Mouse (Mus musculus): ENCODE data around the gene Tob1.
A peak's percentile ranks its signal among the peaks of the same experiment; 100 is the strongest.

Gene Tob1

DNA sequence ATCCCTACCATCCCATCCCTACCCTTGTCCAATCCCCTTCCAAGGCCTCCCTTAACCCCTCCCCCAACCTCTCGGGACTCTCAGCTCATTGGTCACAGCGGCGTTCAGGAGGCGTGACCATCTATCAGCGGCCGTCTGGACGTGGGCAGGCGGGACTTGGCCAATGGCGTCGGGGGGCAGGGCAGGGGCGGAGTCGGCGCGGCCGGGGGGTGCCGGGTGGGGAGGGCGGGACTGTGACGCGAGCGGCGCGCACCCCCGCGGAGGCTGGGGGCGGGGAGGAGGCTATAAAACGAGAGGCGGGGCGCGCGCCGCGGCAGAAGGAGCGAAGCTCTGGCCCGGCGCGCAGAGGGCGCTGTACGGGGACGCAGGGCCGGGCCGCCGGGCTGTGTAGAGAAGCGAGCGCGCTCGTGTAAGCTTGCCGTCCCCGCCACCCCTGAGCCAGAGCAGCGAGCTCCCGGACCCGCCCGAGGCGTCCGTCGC, at the start of gene Tob1:
TSS of gene Tob1 (plus strand) at position 331 of the 480 bp plus-strand sequence.
- peak; percentile 93 to 96 for DNase-seq

GRCm38 (mm10) chr11:94161867-94162581, 49.2 kb upstream of the Tob1 start:
- no peak for DNase-seq

DNA sequence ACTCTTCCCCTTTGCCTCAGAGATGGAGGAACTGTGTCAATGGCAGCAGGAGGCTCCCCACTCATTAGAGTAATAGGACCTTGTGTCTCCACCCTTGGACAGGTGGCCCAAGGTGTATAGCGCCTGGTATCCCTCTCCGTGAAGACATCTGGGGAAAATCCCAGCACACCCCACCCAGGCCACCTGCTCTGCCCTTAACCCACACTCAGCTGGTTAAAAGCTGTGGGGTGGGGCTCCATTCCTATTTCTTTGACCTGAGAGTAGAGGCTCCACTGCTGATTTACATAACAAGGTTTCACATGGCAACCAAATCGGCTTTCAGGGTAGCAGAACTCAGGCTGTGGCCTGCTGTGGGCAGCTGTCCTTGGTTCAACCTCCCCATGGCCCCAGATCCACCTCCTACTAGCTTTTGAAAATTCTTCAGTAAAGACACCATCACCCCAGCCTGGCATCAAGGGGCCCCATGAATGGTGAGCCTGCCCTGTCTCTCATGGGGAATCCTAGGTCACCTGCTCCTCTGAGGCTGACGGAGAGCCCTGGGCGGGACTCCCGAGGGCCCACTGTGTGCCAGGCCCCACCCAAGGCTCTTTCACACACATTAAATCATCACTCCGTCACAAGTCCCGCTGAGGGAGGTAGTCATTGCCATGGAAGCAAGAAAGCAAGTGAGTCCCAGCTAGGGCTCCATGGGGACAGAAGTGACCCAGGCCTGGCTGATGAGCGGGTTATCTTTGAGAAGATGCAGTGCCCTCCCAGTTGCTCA, 48.1 kb upstream of the Tob1 start:
- no peak for DNase-seq

DNA sequence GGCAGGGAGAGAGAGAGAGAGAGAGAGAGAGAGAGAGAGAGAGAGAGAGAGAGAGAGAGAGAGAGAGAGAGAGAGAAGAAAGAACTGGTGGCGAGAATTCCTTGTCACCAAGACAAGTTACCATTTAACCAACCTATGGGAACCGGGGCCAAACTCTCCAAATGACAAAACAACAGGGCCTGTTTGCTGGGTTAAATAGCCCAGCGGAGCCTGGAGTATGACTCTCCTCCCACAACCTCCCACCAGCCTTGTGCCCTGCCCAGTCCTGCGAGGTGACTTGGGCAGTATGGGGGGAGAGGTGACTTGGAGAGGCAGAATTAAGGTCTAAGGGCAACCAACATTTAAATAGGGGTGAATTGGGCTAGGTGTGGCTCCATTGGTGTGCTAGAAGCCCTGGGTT, 45.5 kb upstream of the Tob1 start:
- DNase-seq, result no peak

DNA sequence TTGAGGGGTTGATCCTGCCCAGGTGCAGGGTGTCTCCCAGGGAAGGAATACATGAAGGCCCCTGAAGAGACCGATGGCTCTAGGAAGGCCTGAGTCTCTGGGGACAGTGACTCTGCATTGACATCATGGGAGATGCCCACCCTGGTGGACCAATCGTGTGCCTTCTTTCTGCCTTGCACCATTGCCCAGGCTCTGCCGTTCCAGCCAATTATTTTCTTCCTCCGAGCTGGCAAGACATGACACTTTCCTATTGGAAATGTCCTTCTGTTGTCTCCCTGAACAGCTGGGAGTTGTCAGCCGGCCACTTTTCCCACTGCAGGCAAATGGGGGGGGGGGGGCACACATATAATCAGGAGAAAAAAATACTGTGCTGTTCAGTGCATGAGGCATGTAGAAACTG, 43.0 kb upstream of the Tob1 start:
- no peak for DNase-seq

- no peak for DNase-seq
Measured at GRCm38 (mm10) chr11:94169596-94169995, 41.7 kb upstream of the Tob1 start.

GRCm38 (mm10) chr11:94171691-94172090, 39.6 kb upstream of the Tob1 start:
- no peak for DNase-seq

GRCm38 (mm10) chr11:94172186-94172585, 39.1 kb upstream of the Tob1 start:
- DNase-seq, result no peak

DNA sequence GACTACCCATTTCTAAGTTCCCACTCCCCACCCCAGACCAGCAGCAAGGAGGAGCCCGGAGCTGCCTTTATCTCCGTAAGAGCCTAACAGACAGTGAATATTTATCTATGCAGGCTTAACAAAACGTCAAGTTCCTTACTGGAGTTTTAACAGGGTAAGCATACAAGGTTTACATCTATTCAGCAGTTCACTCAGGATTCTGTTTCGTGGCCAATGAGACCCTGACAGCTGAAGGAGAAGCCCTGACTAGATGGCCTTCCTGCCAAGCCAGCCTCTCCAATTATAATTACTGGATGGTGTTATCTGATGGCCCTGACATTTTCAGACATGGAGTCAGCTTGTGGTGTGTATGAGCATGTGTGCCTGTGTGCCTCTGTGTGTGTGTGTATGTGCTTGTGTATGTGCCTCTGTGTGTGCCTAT, 37.5 kb upstream of the Tob1 start:
- DNase-seq, result no peak

DNA sequence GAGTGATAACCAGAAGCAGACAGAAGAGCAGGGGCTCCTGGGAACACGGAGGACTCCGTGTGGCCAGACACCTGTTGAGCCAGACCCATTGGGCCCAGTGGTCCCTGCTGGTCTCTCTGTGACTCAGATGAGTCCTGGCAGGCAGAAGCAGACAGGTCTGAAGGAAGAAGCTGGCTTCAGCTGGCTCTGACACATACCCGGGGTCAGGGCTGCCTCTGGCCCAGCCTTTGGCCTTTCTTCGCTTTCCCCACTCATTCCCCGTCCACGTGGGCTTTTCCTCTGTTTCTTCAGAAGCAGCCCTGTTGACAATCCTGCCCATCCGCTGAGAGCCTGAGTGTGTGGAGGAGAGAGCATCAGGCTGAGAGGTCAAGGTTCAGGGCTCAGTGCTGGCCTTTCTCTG, 36.0 kb upstream of the Tob1 start:
- no peak for DNase-seq

GRCm38 (mm10) chr11:94175694-94176093, 35.6 kb upstream of the Tob1 start:
- no peak for DNase-seq

GRCm38 (mm10) chr11:94177841-94178585, 33.2 kb upstream of the Tob1 start:
- DNase-seq, result no peak

DNA sequence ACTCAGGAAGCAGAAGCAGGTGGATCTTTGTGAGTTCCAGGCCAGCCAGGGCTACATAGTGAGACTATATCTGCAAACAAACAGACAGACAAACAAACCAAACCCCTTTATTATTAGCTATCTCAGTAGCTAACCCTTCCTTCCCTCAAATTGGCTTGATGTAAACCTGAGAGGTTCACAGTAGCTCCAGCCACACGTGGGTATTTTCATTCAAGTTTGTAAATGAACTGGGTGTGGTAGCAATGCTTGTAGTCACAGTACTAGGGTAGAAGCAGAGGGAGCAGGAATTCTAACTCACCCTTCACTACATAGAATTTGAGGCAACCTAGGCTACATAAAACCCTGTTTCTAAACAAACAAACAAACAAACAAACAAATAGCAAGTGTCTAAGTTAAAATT, 31.5 kb upstream of the Tob1 start:
- DNase-seq, result no peak

DNA sequence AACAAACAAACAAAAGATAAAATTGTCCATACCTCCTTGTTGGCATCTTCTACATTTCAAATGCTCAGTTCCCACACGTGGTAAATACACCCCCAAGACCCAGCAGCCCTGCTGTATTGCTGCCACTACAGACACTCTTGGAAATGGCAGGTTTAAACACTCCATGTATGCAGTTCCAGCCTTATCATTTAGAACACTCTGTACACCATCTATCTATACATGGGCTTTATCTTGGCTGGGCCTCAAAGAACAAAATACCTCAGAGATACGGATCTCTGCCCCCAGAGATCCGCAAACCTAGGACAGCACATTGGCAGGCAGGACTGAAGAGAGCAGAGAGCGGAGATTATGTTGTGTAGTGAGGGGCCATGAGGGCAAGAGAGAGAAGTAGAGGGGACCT, 31.1 kb upstream of the Tob1 start:
- DNase-seq, result no peak

DNA sequence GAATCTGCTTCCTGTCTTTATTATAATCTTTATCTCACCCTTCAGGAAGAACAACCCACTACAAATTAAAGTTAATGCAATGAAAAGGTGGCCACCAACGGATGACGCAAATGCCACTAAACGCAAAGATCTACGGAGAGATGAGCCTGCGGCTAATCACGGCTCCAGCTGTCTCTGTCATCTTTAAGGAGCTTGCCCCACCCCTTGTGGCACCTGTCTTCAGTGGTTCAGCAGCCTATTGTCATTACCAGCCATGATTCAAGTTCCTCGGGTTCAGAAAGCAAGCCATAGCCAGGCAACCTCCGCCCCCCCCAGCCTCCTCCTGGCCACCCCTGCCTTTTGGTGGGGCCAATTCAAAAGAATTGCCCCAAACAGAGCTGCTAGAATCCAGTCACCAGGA, 29.6 kb upstream of the Tob1 start:
- no peak for DNase-seq

DNA sequence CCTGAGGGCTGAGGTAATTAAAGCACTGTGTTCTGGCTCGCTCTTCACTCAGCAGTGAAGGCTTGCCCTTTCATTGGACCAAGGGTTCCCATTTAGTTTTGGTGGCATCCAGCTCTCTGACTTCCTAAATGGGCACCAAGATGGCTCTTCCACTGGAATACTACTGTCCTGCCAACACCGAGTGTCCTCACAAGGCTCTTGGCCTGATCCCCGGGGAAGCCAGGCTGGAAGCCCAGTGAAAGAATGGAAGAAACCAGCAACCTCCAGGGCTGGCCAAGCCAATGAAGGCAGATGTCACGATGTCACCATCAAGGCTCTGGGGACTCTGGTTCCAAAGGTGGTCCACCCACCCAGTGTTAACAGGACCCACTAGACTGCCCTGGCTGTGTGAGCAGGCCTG, 28.5 kb upstream of the Tob1 start:
- no peak for DNase-seq

- DNase-seq, result no peak
Measured at GRCm38 (mm10) chr11:94183120-94183519, 28.1 kb upstream of the Tob1 start.

DNA sequence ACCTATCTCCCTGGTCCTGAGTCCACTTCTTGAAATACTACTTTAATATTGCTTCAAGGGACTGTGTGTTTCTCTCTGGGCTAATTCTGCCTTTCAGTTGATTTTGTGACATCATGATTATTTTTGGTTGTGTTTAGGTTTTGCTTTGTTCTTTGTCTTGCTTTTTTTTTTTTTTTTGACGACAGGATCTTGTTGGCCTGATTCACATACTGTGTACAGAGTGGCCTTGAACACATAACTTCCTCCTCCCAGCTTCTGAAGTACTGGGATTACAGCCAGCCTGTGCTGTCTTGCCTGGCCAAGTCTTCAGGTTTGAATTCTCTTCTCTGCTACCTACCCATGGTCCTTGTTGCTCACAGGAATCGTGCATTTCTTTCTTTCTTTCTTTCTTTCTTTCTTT, 27.6 kb upstream of the Tob1 start:
- no peak for DNase-seq

GRCm38 (mm10) chr11:94189579-94189978, 21.7 kb upstream of the Tob1 start:
- no peak for DNase-seq

GRCm38 (mm10) chr11:94190665-94191064, 20.6 kb upstream of the Tob1 start:
- no peak for DNase-seq

DNA sequence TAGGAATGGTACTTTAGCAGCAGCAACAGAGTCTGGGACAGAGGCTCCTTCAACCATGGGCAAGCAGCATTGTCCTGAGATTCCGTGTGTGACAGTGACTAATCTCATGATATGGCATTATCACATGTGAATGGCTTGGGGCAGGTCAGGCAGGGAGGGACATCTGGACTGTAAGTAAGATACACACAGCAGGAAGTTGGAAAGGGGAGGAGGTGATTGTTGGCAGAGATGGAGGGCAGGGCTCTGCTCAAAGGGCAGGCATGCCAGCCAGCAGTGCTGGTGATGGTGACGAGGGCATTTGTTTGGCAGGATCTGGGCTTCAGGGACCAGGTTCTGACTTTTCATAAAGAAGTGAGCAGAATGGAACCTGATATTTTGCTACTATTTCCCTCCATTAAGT, 18.1 kb upstream of the Tob1 start:
- no peak for DNase-seq

DNA sequence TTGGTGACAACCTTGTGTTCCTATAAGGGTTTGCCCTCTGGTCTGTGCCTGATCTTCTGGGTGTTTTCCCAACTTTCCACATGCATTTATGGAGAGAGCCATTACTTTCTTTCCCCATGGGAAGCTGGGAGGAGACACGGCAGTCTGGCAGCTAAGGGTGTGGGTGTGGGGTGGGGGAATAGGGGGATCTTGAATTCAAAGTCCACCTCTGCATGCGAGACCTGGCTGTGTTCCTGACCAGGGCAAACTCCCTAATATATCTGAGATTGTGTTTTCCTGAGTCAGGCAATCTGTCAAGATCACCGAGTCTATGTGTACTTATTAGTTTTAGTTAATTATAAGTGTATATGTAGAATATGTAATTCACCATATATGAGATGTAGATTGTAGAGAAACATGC, 14.9 kb upstream of the Tob1 start:
- no peak for DNase-seq

DNA sequence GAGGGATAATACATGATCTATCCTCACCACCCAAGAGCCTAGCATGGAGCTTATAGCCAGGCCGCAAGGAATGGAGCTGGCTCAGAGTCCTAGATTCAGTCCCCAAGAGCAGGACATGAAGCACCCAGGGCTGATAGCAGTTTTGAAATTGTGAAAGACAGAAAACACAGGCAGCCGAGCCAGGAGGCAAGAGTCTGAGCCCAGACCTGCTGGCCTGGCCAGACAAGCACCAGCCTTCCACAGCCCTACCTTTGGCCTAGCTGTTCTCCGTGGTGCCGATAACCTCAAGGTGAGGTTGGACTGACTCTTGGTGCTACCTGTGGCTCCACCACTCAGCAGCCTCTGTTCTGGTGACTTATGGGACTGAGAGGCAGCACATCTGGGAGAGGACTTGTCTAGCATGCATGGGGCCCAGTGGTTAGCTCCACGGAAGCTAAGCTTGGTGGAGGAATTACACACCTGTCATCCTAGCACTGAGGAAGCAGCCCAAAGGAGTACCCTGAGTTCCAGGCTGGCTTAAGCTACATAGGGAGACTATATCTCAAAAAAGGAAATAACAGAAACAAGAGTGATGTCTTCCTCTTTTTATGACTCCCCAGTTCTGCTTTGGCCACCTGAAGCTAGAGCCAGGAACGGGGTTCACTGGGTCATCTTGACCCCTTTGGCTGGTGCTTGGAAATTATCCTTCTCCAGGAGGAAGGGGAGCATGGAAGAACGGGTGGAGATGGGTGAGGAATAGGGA, 12.7 kb upstream of the Tob1 start:
- DNase-seq, result no peak

All from spleen, adult 18-20 months (tissue).